Mouse (Mus musculus) retina, postnatal 1 day (tissue): Measurements from ENCODE around the gene Dnajc10.

Experiments
- DNase-seq: peaks from one replicate; pipeline ENCODE4 v3.0.0-alpha.2; 2012

Gene Dnajc10

DNA sequence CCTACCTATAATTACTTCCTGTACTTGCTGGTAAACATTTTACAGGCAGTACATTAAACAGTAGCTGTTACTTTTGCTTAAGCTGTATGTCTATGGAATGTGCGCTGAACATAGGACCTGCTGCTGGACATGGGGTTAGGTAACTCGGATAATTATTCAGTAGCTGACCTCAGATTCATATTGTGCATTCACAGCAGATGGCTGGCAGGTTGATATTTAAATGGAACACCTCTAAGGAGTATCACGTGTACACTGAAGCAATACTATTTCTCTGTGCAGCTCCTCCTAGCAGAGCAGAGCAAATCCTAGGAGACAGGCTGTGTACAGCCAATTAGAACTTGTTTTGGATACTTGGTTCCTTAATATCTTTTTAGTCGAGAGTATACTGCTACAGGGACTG is 39.3 kb downstream of the Dnajc10 start:
- DNase-seq: no peak

DNA sequence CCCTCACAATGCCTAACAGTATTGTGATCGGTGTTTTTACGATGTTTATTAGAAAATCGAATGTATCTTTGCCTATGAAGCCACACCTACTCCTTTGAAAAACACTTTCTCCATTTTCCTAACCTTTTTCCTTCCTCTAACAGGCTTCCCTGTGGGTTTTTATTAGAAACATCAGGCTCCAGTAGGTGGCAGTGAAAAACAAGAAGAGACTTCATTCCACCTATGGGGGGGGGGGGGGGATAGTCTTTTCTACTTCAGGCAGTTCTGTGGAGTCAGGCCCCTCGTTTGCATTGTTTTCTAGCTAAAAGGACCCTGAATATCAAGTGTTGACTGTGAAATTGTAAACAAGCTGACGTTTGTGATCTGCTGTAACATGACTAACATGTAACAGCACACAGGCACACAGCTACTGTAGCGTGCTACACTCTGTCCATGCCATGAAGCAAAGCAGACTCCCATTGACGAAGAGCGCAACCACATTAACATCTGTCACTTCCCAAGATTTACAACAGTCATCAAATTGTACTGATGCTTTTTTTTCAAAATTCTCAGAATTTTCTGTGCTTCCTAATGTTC is 41.5 kb downstream of the Dnajc10 start:
- DNase-seq: peak; percentile 45

- DNase-seq: no peak
Measured at GRCm38 (mm10) chr2:80371458-80371857, 56.2 kb downstream of the Dnajc10 start.

GRCm38 (mm10) chr2:80374892-80375291 is 59.6 kb downstream of the Dnajc10 start:
- DNase-seq: no peak

GRCm38 (mm10) chr2:80379848-80380247 is 64.6 kb downstream of the Dnajc10 start:
- DNase-seq: no peak

GRCm38 (mm10) chr2:80384447-80384846 is 69.2 kb downstream of the Dnajc10 start:
- no peak for DNase-seq

- DNase-seq: no peak
Measured at GRCm38 (mm10) chr2:80386255-80386654, 71.0 kb downstream of the Dnajc10 start.

DNA sequence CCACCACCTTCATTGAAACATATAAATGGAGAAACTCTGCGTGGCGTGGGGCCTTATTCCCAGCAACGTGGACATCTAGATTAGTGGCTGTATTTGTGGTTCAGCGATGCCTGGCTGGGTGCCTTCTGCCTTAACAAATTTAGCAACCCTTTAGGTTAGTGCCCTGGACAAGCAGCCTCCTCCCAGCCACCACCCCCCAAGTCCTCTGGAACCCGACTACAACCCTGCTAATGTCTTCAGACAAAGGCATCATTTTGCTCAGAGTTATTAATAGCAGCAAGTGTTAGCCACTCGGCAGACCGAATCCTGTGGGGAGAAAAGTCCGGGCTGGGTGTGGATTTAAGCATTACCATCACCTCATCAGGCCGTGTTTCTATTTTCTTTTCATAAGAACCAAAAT is 72.4 kb downstream of the Dnajc10 start:
- DNase-seq: no peak

GRCm38 (mm10) chr2:80388341-80388740 is 73.1 kb downstream of the Dnajc10 start:
- DNase-seq: no peak

- no peak for DNase-seq
Measured at GRCm38 (mm10) chr2:80396057-80396456, 80.8 kb downstream of the Dnajc10 start.

DNA sequence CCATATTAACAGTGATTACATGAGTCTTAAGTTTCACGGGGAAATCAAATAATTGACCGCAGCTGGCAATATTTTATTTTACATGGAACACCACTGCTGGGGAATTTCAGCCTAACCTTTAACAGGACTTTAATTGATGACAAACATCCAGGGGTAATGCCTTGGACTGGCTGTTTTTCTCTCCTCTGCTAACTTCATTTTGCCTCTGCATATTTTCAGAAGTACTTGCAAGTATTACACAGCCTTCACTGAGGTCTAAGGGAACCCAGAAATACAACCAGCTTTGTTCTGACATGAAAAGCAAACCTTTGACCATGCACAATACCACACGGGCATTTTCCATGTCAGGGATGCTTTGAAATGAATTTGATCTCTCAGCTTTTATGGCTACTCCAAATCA is 81.6 kb downstream of the Dnajc10 start:
- DNase-seq: no peak

GRCm38 (mm10) chr2:80398595-80399099 is 83.4 kb downstream of the Dnajc10 start:
- peak; percentile 73 for DNase-seq
